Mouse (Mus musculus): ENCODE measurements at regions not wholly inside any gene's neighbourhood (a gene's known extent, or its start where the extent isn't known, plus 50 kb on each side); places are given as distances from the start of the nearest gene placed in this dataset.

GRCm38 (mm10) chr17:84022358-84022757 lies 165.4 kb downstream of the Zfp36l2 start:
- no peak for DNase-seq

- DNase-seq = no peak
Observed at GRCm38 (mm10) chr17:84018817-84019216, 168.9 kb downstream of the Zfp36l2 start.

GRCm38 (mm10) chr17:84017891-84018290 lies 169.9 kb downstream of the Zfp36l2 start:
- DNase-seq = no peak

GRCm38 (mm10) chr17:84014287-84015039 lies 166.7 kb upstream of the Haao start:
- DNase-seq = peak in 1 of 2 experiments; percentile 16

GRCm38 (mm10) chr17:84010492-84011060 lies 162.8 kb upstream of the Haao start:
- no peak for DNase-seq

- DNase-seq = no peak
Observed at GRCm38 (mm10) chr17:84009966-84010365, 162.2 kb upstream of the Haao start.

GRCm38 (mm10) chr17:84009194-84009593 lies 161.4 kb upstream of the Haao start:
- DNase-seq = no peak

- peak in 1 of 2 experiments; percentile 37 for DNase-seq
Observed at GRCm38 (mm10) chr17:84008682-84009052, 160.9 kb upstream of the Haao start.

- DNase-seq = no peak
Observed at GRCm38 (mm10) chr17:84008035-84008681, 160.4 kb upstream of the Haao start.

GRCm38 (mm10) chr17:84006748-84007147 lies 159.0 kb upstream of the Haao start:
- DNase-seq = no peak

- no peak for DNase-seq
Observed at GRCm38 (mm10) chr17:84004237-84004636, 156.5 kb upstream of the Haao start.

GRCm38 (mm10) chr17:84003489-84004234 lies 155.9 kb upstream of the Haao start:
- DNase-seq = peak in 1 of 2 experiments; percentile 45

- no peak for DNase-seq
Observed at GRCm38 (mm10) chr17:84002939-84003338, 155.2 kb upstream of the Haao start.

- DNase-seq = no peak
Observed at GRCm38 (mm10) chr17:84002327-84002726, 154.6 kb upstream of the Haao start.

GRCm38 (mm10) chr17:84000115-84000514 lies 152.4 kb upstream of the Haao start:
- no peak for DNase-seq

- peak in 1 of 2 experiments; percentile 70 for DNase-seq
Observed at GRCm38 (mm10) chr17:83998972-83999545, 151.3 kb upstream of the Haao start.

- DNase-seq = no peak
Observed at GRCm38 (mm10) chr17:83998341-83998740, 150.6 kb upstream of the Haao start.

GRCm38 (mm10) chr17:83997778-83998177 lies 150.0 kb upstream of the Haao start:
- peak; percentile 84 to 85 for DNase-seq

GRCm38 (mm10) chr17:83993028-83993427 lies 145.3 kb upstream of the Haao start:
- no peak for DNase-seq

- DNase-seq = peak; percentile 75 to 85
Observed at GRCm38 (mm10) chr17:83990421-83991365, 142.9 kb upstream of the Haao start.

GRCm38 (mm10) chr17:83988897-83989296 lies 141.1 kb upstream of the Haao start:
- no peak for DNase-seq

- DNase-seq = no peak
Observed at GRCm38 (mm10) chr17:83988165-83988564, 140.4 kb upstream of the Haao start.
